24 mouse cellular contexts compared by ENCODE assay signal in genomic region chr10:17203416-17204110, GRCm38 (mm10).
DNase-seq lines count a peak whose midpoint lies in the region; ATAC-seq and TF ChIP-seq lines count a peak whose summit lies in the region.
"Had no signal": no experiment of that assay in that cellular context is flagged by ENCODE, and none has a peak within 500 bp of the region (broad histone marks: within the 10 kb centered on the region; RNA-seq: fewer than 3 reads in every experiment).

No protein-coding gene starts in this region.

- TF ChIP-seq CTCF in forebrain, postnatal 0 days (IDR thresholded peaks at IDR 0.05; ENCODE audit: low read depth) = no peak

- peak overlapping the region; percentile 81 for H3K27ac ChIP-seq in hindbrain, embryonic 10.5 days
- no peak overlapping the region; the same call in 1 of the 2 replicates for H3K27ac ChIP-seq in hindbrain, embryonic 16.5 days (ENCODE audit: low read depth, low read length)
- H3K27ac ChIP-seq in embryonic facial prominence, embryonic 10.5 days (replicated peaks) = peak overlapping the region; percentile 45; the same call in 1 of the 2 replicates
- 0 out of 2 replicates have a peak overlapping the region, but pooled peaks have one; percentile 62 for H3K27ac ChIP-seq in forebrain, postnatal 0 days (ENCODE audit: low read depth, low read length)
- peak overlapping the region; percentile 79 for H3K27ac ChIP-seq in midbrain, embryonic 12.5 days (replicated peaks)
- H3K27ac ChIP-seq: embryonic facial prominence, embryonic 12.5 days; limb, embryonic 15.5 days; liver, embryonic 14.5 days had no signal

- H3K9ac ChIP-seq in hindbrain, embryonic 16.5 days (ENCODE audit: low read depth, low read length) = no peak overlapping the region
- 0 out of 2 replicates have a peak overlapping the region, but pooled peaks have one; percentile 31 for H3K9ac ChIP-seq in forebrain, postnatal 0 days
- H3K9ac ChIP-seq in midbrain, embryonic 12.5 days (replicated peaks) = no peak overlapping the region
- H3K9ac ChIP-seq: embryonic facial prominence, embryonic 12.5 days; heart, embryonic 12.5 days; limb, embryonic 15.5 days; liver, embryonic 14.5 days; lung, embryonic 14.5 days had no signal

- H3K4me1 ChIP-seq in hindbrain, embryonic 10.5 days (replicated peaks) = peaks cover 25% of the 10 kb centered on the region
- peaks cover 3% of the 10 kb centered on the region for H3K4me1 ChIP-seq in hindbrain, embryonic 16.5 days (ENCODE audit: control insufficient read depth, insufficient read depth, low read depth, low read length)
- H3K4me1 ChIP-seq in embryonic facial prominence, embryonic 10.5 days = peaks cover 14% of the 10 kb centered on the region
- peaks cover 12% of the 10 kb centered on the region for H3K4me1 ChIP-seq in forebrain, postnatal 0 days (ENCODE audit: insufficient read depth)
- peaks cover 12% of the 10 kb centered on the region for H3K4me1 ChIP-seq in midbrain, embryonic 12.5 days
- H3K4me1 ChIP-seq: embryonic facial prominence, embryonic 12.5 days; heart, embryonic 12.5 days had no signal

- H3K9me3 ChIP-seq in hindbrain, embryonic 10.5 days = no peaks in the 10 kb centered on the region
- H3K9me3 ChIP-seq in hindbrain, embryonic 16.5 days (ENCODE audit: control insufficient read depth, low read length) = no peaks in the 10 kb centered on the region
- no peaks in the 10 kb centered on the region for H3K9me3 ChIP-seq in embryonic facial prominence, embryonic 10.5 days
- no peaks in the 10 kb centered on the region for H3K9me3 ChIP-seq in forebrain, postnatal 0 days (ENCODE audit: low read length)
- no peaks in the 10 kb centered on the region for H3K9me3 ChIP-seq in midbrain, embryonic 12.5 days
- H3K9me3 ChIP-seq: embryonic facial prominence, embryonic 12.5 days; heart, embryonic 12.5 days; limb, embryonic 15.5 days; megakaryocyte, embryonic 14.5 days had no signal

- ATAC-seq in hindbrain, embryonic 16.5 days = no peak
- no peak for ATAC-seq in forebrain, postnatal 0 days
- ATAC-seq in midbrain, embryonic 12.5 days (ENCODE audit: low FRiP score, low read depth) = peak; percentile 35; the same call in 1 of the 2 replicates
- ATAC-seq: CD4-positive, CD25-positive, alpha-beta regulatory T cell, adult 4 months; intestine, postnatal 0 days had no signal

- no peak for DNase-seq in hindbrain, embryonic 10.5 days (ENCODE audit: low spot score)
- no peak for DNase-seq in embryonic facial prominence, embryonic 10.5 days (ENCODE audit: low spot score)
- no peak for DNase-seq in forebrain, postnatal 0 days
- no peak for DNase-seq in kidney, postnatal 36 days
- no peak for DNase-seq in urinary bladder, postnatal 10 days (ENCODE audit: low spot score)
- DNase-seq in heart, adult 8-10 months (ENCODE audit: low spot score) = no peak
- DNase-seq: adrenal gland, postnatal 25 days; gastrocnemius, postnatal 10 days; heart, postnatal 10 days; kidney, postnatal 4 days; layer of hippocampus, adult 9-11 months; lung, postnatal 36 days; right cerebral cortex, postnatal 4 days; thymus, postnatal 36 days had no signal

- no peak overlapping the region for H3K4me2 ChIP-seq in hindbrain, embryonic 16.5 days (ENCODE audit: low read length)
- H3K4me2 ChIP-seq in forebrain, postnatal 0 days (ENCODE audit: low read depth) = no peak overlapping the region
- no peak overlapping the region for H3K4me2 ChIP-seq in midbrain, embryonic 12.5 days (replicated peaks)
- H3K4me2 ChIP-seq: embryonic facial prominence, embryonic 12.5 days; heart, embryonic 12.5 days; limb, embryonic 15.5 days; lung, embryonic 14.5 days had no signal

- no peaks in the 10 kb centered on the region for H3K27me3 ChIP-seq in hindbrain, embryonic 10.5 days (ENCODE audit: insufficient read depth, poor library complexity, severe bottlenecking)
- no peaks in the 10 kb centered on the region for H3K27me3 ChIP-seq in hindbrain, embryonic 16.5 days (replicated peaks; ENCODE audit: control insufficient read depth, insufficient read depth, low read length)
- H3K27me3 ChIP-seq in embryonic facial prominence, embryonic 10.5 days (replicated peaks; ENCODE audit: low read depth, poor library complexity, severe bottlenecking) = no peaks in the 10 kb centered on the region
- H3K27me3 ChIP-seq in forebrain, postnatal 0 days (ENCODE audit: insufficient read depth, low read length) = no peaks in the 10 kb centered on the region
- H3K27me3 ChIP-seq in midbrain, embryonic 12.5 days = no peaks in the 10 kb centered on the region
- H3K27me3 ChIP-seq: embryonic facial prominence, embryonic 12.5 days; heart, embryonic 12.5 days; limb, embryonic 15.5 days; megakaryocyte, embryonic 14.5 days had no signal

- WGBS in hindbrain, embryonic 10.5 days = 83% methylated on average over 4 of the region's 4 CpGs
- 64% methylated on average over 4 of the region's 4 CpGs for WGBS in hindbrain, embryonic 16.5 days
- WGBS in embryonic facial prominence, embryonic 10.5 days = 88% methylated on average over 4 of the region's 4 CpGs
- 46% methylated on average over 4 of the region's 4 CpGs for WGBS in forebrain, postnatal 0 days
- WGBS in midbrain, embryonic 12.5 days = 80% methylated on average over 4 of the region's 4 CpGs

- no peaks in the 10 kb centered on the region for H3K36me3 ChIP-seq in hindbrain, embryonic 10.5 days
- H3K36me3 ChIP-seq in hindbrain, embryonic 16.5 days (ENCODE audit: control insufficient read depth, insufficient read depth, low read length) = no peaks in the 10 kb centered on the region
- no peaks in the 10 kb centered on the region for H3K36me3 ChIP-seq in embryonic facial prominence, embryonic 10.5 days (replicated peaks)
- H3K36me3 ChIP-seq in forebrain, postnatal 0 days (ENCODE audit: insufficient read depth) = no peaks in the 10 kb centered on the region
- no peaks in the 10 kb centered on the region for H3K36me3 ChIP-seq in midbrain, embryonic 12.5 days
- H3K36me3 ChIP-seq: embryonic facial prominence, embryonic 12.5 days; heart, embryonic 12.5 days; limb, embryonic 15.5 days had no signal

- no peak overlapping the region for H3K4me3 ChIP-seq in hindbrain, embryonic 10.5 days
- no peak overlapping the region for H3K4me3 ChIP-seq in hindbrain, embryonic 16.5 days (ENCODE audit: low read length)
- no peak overlapping the region for H3K4me3 ChIP-seq in embryonic facial prominence, embryonic 10.5 days
- H3K4me3 ChIP-seq in forebrain, postnatal 0 days (ENCODE audit: low read depth, low read length) = no peak overlapping the region
- no peak overlapping the region for H3K4me3 ChIP-seq in midbrain, embryonic 12.5 days
- H3K4me3 ChIP-seq: embryonic facial prominence, embryonic 12.5 days; heart, embryonic 12.5 days; limb, embryonic 15.5 days; megakaryocyte, embryonic 14.5 days had no signal
